In the genomic region with DNA sequence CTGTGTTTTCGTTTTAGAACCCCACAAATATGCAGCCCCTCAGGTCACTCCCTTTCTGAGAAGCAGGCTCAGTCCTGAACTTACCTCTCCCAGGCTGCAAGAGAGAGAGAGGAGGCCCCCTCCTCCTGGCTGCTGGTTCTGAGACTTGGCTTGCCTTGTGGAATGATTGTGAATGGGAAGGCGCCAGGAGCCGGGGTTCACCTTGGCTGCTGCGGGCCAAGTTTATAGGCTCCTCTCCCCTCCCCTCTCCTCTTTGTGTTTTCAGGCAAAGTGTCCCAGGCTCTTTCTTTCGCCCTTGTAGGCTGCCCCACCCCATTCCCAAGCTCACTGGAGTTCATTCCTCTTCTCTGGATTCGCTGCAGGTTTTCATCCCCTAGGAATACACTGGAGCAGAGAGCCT, we compare ENCODE assay signal across 8 mouse cellular contexts. TPM values are rescaled to one million over a fixed set of nuclear protein-coding genes. Genes with fewer than 3 reads are reported as not detected.
A peak's percentile ranks its signal among the peaks of the same experiment; 100 is the strongest.
DNase-seq lines count a peak whose midpoint lies in the region; ATAC-seq and TF ChIP-seq lines count a peak whose summit lies in the region.

No protein-coding gene starts in this region.

- no peak for TF ChIP-seq CTCF in lung, embryonic 14.5 days (IDR thresholded peaks at IDR 0.05; ENCODE audit: low read depth)
- TF ChIP-seq CTCF in midbrain, postnatal 0 days (IDR thresholded peaks at IDR 0.05) = no peak

- DNase-seq in lung, embryonic 14.5 days = no peak
- DNase-seq in lung, postnatal 25 days (ENCODE audit: low spot score) = no peak
- DNase-seq in embryonic facial prominence, embryonic 14.5 days (ENCODE audit: low spot score) = peak; percentile 64
- no peak for DNase-seq in midbrain, postnatal 0 days (ENCODE audit: low spot score)
- DNase-seq in embryo, embryonic 10 days (ENCODE audit: low spot score) = no peak
- DNase-seq in retina, postnatal 1 day = no peak
- no peak for DNase-seq in spleen, postnatal 14 days (ENCODE audit: low spot score in 2 of 2)

- H3K4me2 ChIP-seq in lung, embryonic 14.5 days = peak overlapping the region; percentile 84
- H3K4me2 ChIP-seq in embryonic facial prominence, embryonic 14.5 days (ENCODE audit: low read depth, low read length) = peak overlapping the region; percentile 96
- peak overlapping the region; percentile 100 for H3K4me2 ChIP-seq in hindbrain, embryonic 15.5 days
- H3K4me2 ChIP-seq in midbrain, postnatal 0 days (ENCODE audit: low read depth, low read length, poor library complexity, severe bottlenecking) = peak overlapping the region; percentile 97

- peak overlapping the region; percentile 12; the same call in 1 of the 2 replicates for H3K27ac ChIP-seq in lung, embryonic 14.5 days (ENCODE audit: low read depth)
- H3K27ac ChIP-seq in embryonic facial prominence, embryonic 14.5 days (replicated peaks; ENCODE audit: low read depth, low read length) = peak overlapping the region; percentile 85
- no peak overlapping the region for H3K27ac ChIP-seq in hindbrain, embryonic 15.5 days (replicated peaks)
- no peak overlapping the region for H3K27ac ChIP-seq in midbrain, postnatal 0 days (ENCODE audit: low read depth, low read length)

- H3K4me1 ChIP-seq in lung, embryonic 14.5 days (ENCODE audit: insufficient read depth) = 0 out of 2 replicates have a peak, but pooled peaks cover 10% of the 10 kb centered on the region
- H3K4me1 ChIP-seq in embryonic facial prominence, embryonic 14.5 days (ENCODE audit: control insufficient read depth, insufficient read depth, low read length) = peaks cover 13% of the 10 kb centered on the region; the same call in 1 of the 2 replicates
- H3K4me1 ChIP-seq in hindbrain, embryonic 15.5 days (replicated peaks) = peaks cover 12% of the 10 kb centered on the region
- no peaks in the 10 kb centered on the region for H3K4me1 ChIP-seq in midbrain, postnatal 0 days (ENCODE audit: insufficient read depth, low read length)

- no peaks in the 10 kb centered on the region for H3K27me3 ChIP-seq in lung, embryonic 14.5 days (ENCODE audit: insufficient read depth, low read length)
- H3K27me3 ChIP-seq in embryonic facial prominence, embryonic 14.5 days (replicated peaks; ENCODE audit: control insufficient read depth, insufficient read depth, low read length) = no peaks in the 10 kb centered on the region
- no peaks in the 10 kb centered on the region for H3K27me3 ChIP-seq in hindbrain, embryonic 15.5 days
- H3K27me3 ChIP-seq in midbrain, postnatal 0 days (ENCODE audit: insufficient read depth, low read length) = no peaks in the 10 kb centered on the region

- WGBS in lung, embryonic 14.5 days = 7% methylated on average over 6 of the region's 6 CpGs
- 0% methylated on average over 6 of the region's 6 CpGs for WGBS in embryonic facial prominence, embryonic 14.5 days
- 4% methylated on average over 6 of the region's 6 CpGs for WGBS in hindbrain, embryonic 15.5 days
- WGBS in midbrain, postnatal 0 days = 3% methylated on average over 6 of the region's 6 CpGs

- no peaks in the 10 kb centered on the region for H3K36me3 ChIP-seq in lung, embryonic 14.5 days (ENCODE audit: insufficient read depth)
- no peaks in the 10 kb centered on the region for H3K36me3 ChIP-seq in embryonic facial prominence, embryonic 14.5 days (ENCODE audit: control insufficient read depth, insufficient read depth, low read length)
- no peaks in the 10 kb centered on the region for H3K36me3 ChIP-seq in hindbrain, embryonic 15.5 days
- no peaks in the 10 kb centered on the region for H3K36me3 ChIP-seq in midbrain, postnatal 0 days (ENCODE audit: insufficient read depth, low read length)

- no peaks in the 10 kb centered on the region for H3K9me3 ChIP-seq in lung, embryonic 14.5 days (ENCODE audit: low read depth, low read length)
- H3K9me3 ChIP-seq in embryonic facial prominence, embryonic 14.5 days (ENCODE audit: control insufficient read depth, low read length) = no peaks in the 10 kb centered on the region
- no peaks in the 10 kb centered on the region for H3K9me3 ChIP-seq in hindbrain, embryonic 15.5 days
- H3K9me3 ChIP-seq in midbrain, postnatal 0 days (ENCODE audit: low read length) = no peaks in the 10 kb centered on the region

- H3K9ac ChIP-seq in lung, embryonic 14.5 days = peak overlapping the region; percentile 58
- H3K9ac ChIP-seq in embryonic facial prominence, embryonic 14.5 days (ENCODE audit: low read depth, low read length) = peak overlapping the region; percentile 81
- peak overlapping the region; percentile 77 for H3K9ac ChIP-seq in hindbrain, embryonic 15.5 days
- peak overlapping the region; percentile 74 for H3K9ac ChIP-seq in midbrain, postnatal 0 days (replicated peaks; ENCODE audit: low read length, poor library complexity, severe bottlenecking)

- ATAC-seq in lung, embryonic 14.5 days (ENCODE audit: insufficient read depth) = peak; percentile 3; the same call in 1 of the 2 replicates
- ATAC-seq in embryonic facial prominence, embryonic 14.5 days (ENCODE audit: low read depth) = peak; percentile 14
- ATAC-seq in hindbrain, embryonic 15.5 days (ENCODE audit: low FRiP score, low read depth) = peak; percentile 20; the same call in 1 of the 2 replicates
- ATAC-seq in midbrain, postnatal 0 days (ENCODE audit: low FRiP score) = no peak

- H3K4me3 ChIP-seq in lung, embryonic 14.5 days (ENCODE audit: low read depth, low read length) = peak overlapping the region; percentile 53
- H3K4me3 ChIP-seq in embryonic facial prominence, embryonic 14.5 days (ENCODE audit: low read depth, low read length) = peak overlapping the region; percentile 68
- H3K4me3 ChIP-seq in hindbrain, embryonic 15.5 days = peak overlapping the region; percentile 74
- peak overlapping the region; percentile 60 for H3K4me3 ChIP-seq in midbrain, postnatal 0 days (ENCODE audit: low read depth, low read length)

RNA-seq across cellular contexts. Expression of a gene that starts 0.8 kb away (rescaled TPM):
- polyA plus RNA-seq in lung, embryonic 14.5 days (2014; fragmentation: Nextera tagmentation; extraction: Ambion mirVana) = 4.4 and 5.4 TPM in 2 replicates
- 8.1 and 11.3 TPM in 2 replicates for polyA plus RNA-seq in embryonic facial prominence, embryonic 14.5 days (2014; fragmentation: Nextera tagmentation; extraction: Ambion mirVana)
- polyA plus RNA-seq in hindbrain, embryonic 15.5 days (2015; fragmentation: Nextera tagmentation; extraction: Ambion mirVana) = 5.8 and 6.5 TPM in 2 replicates
- total RNA-seq in midbrain, postnatal 0 days (2014; rRNA removed) = 5.9 and 7.6 TPM in 2 replicates
- 3.7 and 4.1 TPM in 2 replicates for polyA plus RNA-seq in midbrain, postnatal 0 days (2015; fragmentation: Nextera tagmentation; extraction: Ambion mirVana)

RNA-seq across cellular contexts. Expression of a gene that starts 34.7 kb away (rescaled TPM):
- 5.5 and 6.5 TPM in 2 replicates for polyA plus RNA-seq in lung, embryonic 14.5 days (2014; fragmentation: Nextera tagmentation; extraction: Ambion mirVana)
- polyA plus RNA-seq in embryonic facial prominence, embryonic 14.5 days (2014; fragmentation: Nextera tagmentation; extraction: Ambion mirVana) = 7.9 and 10.1 TPM in 2 replicates
- 2.8 and 3.6 TPM in 2 replicates for polyA plus RNA-seq in hindbrain, embryonic 15.5 days (2015; fragmentation: Nextera tagmentation; extraction: Ambion mirVana)
- total RNA-seq in midbrain, postnatal 0 days (2014; rRNA removed) = 1.1 and 2.0 TPM in 2 replicates
- 0.46 and 0.50 TPM in 2 replicates for polyA plus RNA-seq in midbrain, postnatal 0 days (2015; fragmentation: Nextera tagmentation; extraction: Ambion mirVana)

RNA-seq across cellular contexts. Expression of a gene that starts 40.6 kb away (rescaled TPM):
- 12.0 and 14.3 TPM in 2 replicates for polyA plus RNA-seq in lung, embryonic 14.5 days (2014; fragmentation: Nextera tagmentation; extraction: Ambion mirVana)
- 25.4 and 27.2 TPM in 2 replicates for polyA plus RNA-seq in embryonic facial prominence, embryonic 14.5 days (2014; fragmentation: Nextera tagmentation; extraction: Ambion mirVana)
- 2.4 TPM in 2 replicates for polyA plus RNA-seq in hindbrain, embryonic 15.5 days (2015; fragmentation: Nextera tagmentation; extraction: Ambion mirVana)
- total RNA-seq in midbrain, postnatal 0 days (2014; rRNA removed) = 0.66 and 1.1 TPM in 2 replicates
- 2.7 and 3.1 TPM in 2 replicates for polyA plus RNA-seq in midbrain, postnatal 0 days (2015; fragmentation: Nextera tagmentation; extraction: Ambion mirVana)

Comparison
In these comparisons a context has a peak if more than half of its experiments do, and no peak if none do; other contexts are left out.
1. H3K27ac ChIP-seq: peak in lung, embryonic 14.5 days (single experiment) and embryonic facial prominence, embryonic 14.5 days (single experiment); none in hindbrain, embryonic 15.5 days (single experiment) and midbrain, postnatal 0 days (single experiment).
2. Peak in every context shown above with its lines, with median percentiles within 50 percentile points of each other: H3K4me2 ChIP-seq, H3K4me3 ChIP-seq and H3K9ac ChIP-seq.